Mouse (Mus musculus): ENCODE results near the gene Knl1. TPM values are rescaled to one million over a fixed set of nuclear protein-coding genes. Genes with fewer than 3 reads are reported as not detected.
A peak's percentile ranks its signal among the peaks of the same experiment; 100 is the strongest.

The Knl1 gene
- total RNA-seq, 2 experiments from 2014 or later: 0.95 to 1.2 TPM

DNA sequence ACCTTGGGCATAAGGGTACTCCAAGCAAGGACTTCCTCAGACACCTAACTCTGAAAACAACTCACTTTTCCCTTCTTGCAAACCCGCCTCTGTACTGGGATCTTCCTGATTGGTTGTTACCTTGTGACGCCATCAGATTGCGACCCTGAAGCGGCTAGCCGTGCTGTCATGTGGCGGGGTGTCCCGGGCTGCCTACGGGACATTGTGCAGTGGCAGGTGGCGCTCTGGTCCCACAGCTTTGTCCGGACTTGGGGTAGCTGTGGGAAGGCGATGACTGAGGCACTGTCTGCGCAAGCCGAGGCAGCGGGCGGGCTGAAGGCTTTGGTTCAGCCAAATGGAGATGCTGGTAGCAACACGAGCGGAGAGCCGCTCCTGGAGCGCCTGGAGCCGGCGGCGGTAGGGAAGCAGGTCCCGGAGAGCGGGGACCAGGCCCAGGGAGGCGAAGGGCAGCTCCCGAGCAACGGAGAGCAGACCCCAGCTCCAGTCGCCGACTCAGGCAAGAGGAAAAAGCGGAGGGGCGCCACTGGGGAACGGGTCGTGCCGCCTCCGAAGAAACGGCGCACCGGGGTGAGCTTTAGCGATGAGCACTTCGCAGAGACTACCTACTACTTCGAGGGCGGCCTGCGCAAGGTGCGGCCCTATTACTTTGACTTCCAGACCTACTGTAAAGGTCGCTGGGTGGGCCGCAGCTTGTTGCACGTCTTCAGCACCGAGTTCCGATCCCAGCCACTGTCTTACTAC, 12.1 kb upstream of the Knl1 start, which contains the start of gene Rpusd2:
Gene Rpusd2, plus strand, starts transcription at position 135 of the 741 bp plus-strand sequence.
- peak; percentile 91 to 94 for DNase-seq (ENCODE audit: low spot score in 2 of 2)

GRCm38 (mm10) chr2:119035397-119035745, 11.5 kb upstream of the Knl1 start:
- DNase-seq (ENCODE audit: low spot score in 2 of 2): no peak

DNA sequence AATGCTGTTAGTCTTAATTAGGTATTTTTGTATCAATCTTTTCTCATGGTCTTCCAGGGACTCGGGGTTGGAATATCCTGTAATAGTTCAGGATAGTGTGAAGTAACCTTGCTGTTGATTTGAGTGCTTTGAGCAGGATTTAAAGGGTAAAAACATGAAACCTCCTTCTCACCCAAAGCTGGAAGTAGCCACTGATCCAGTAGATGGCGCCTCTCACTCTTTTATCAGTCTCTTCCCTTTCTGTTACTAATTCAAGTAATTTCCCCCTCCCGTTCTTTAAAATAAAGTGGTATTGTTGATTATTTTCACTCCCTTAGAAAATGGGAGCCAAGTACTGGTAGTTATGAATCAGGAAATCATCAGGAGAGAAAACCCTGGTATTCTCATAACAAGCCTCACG, 6.0 kb upstream of the Knl1 start:
- DNase-seq (ENCODE audit: low spot score in 2 of 2): peak in 1 of 2 experiments; percentile 49

- DNase-seq (ENCODE audit: low spot score in 2 of 2): no peak
Observed at GRCm38 (mm10) chr2:119045163-119045562, 1.8 kb upstream of the Knl1 start.

DNA sequence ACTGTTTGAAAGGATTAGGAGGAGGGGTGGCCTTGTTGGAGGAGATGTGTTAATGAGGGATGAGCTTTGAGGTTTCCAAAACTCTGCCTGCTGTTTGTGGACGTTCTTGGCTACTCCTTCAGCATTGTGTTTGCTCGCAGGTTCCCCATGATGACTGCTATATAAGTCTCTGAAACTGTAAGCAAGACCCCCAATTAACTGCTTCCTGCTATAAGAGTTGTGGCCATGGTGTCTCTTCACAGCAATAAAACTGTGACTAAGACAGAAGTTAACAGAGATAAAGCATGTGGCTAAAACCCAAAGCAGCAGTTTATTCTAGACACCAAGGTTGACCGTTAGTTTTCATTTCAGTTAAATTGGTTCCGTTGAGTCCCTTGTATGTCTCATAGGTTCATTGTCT, 930 bp downstream of the Knl1 start:
- DNase-seq (ENCODE audit: low spot score in 2 of 2): no peak

DNA sequence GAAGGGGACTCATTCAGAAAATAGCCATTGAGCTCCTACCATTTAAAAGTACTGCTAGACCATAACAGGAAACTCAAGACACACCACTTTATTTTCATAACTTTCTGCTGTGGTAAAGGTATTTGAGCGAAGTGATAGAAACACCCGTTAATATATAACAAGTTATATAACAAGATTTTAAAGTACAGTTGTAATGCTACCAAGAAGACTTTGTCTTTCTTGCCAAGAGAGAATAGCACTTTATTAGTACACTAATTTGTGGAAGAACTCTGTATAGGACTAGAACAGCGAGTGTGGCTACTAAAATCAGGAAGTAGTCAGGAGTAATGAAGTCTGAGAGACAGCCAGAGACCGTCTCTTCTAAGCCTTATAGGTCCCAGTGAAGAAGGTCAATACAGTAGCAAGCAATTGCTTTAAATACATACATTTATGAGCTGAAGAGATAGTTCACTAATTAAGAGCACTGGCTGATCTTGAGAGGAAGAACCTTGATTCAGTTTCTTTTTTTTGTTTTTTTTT, 3.3 kb downstream of the Knl1 start:
- no peak for DNase-seq (ENCODE audit: low spot score in 2 of 2)

GRCm38 (mm10) chr2:119060139-119060538, 13.2 kb downstream of the Knl1 start:
- no peak for DNase-seq (ENCODE audit: low spot score in 2 of 2)

- no peak for DNase-seq (ENCODE audit: low spot score in 2 of 2)
Observed at GRCm38 (mm10) chr2:119072397-119072796, 25.5 kb downstream of the Knl1 start.

DNA sequence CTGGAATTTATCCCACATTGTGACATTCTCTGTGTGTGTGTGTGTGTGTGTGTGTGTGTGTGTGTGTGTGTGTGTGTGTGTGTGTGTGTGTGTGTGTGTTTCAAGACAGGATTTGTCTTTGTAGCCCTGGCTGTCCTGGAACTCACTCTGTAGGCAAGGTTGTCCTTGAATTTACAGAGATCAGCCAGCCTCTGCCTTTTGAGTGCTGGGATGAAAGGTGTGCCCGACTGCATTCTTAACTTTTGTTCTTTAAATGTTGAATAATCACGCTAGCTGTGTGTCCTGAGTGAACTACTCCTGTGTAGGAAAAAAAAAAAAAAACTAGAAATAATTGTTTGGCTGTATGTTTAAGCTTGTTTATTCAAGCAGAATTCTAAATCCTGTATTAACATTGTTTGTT, 39.2 kb downstream of the Knl1 start:
- no peak for DNase-seq (ENCODE audit: low spot score in 2 of 2)

DNA sequence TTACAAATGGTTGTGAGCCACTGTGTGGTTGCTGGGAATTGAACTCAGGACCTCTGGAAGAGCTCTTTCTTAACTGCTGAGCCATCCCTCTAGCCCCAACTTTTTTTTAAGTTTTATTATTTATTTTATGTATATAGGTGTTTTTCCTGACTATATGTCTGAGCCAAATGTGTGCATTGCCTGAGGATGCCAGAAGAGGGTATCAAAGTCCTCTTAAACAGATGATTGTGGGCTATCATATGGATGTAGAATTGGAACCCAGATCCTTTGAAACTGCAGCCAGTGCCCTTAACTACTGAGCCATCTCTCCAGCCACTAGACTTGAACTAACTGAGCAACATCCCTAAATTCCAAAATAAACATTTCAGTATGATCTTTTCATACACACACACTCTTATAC, 54.6 kb downstream of the Knl1 start:
- DNase-seq (ENCODE audit: low spot score in 2 of 2): no peak

- no peak for DNase-seq (ENCODE audit: low spot score in 2 of 2)
Observed at GRCm38 (mm10) chr2:119106583-119106982, 59.7 kb downstream of the Knl1 start.

- no peak for DNase-seq (ENCODE audit: low spot score in 2 of 2)
Observed at GRCm38 (mm10) chr2:119108554-119108953, 61.6 kb downstream of the Knl1 start.

DNA sequence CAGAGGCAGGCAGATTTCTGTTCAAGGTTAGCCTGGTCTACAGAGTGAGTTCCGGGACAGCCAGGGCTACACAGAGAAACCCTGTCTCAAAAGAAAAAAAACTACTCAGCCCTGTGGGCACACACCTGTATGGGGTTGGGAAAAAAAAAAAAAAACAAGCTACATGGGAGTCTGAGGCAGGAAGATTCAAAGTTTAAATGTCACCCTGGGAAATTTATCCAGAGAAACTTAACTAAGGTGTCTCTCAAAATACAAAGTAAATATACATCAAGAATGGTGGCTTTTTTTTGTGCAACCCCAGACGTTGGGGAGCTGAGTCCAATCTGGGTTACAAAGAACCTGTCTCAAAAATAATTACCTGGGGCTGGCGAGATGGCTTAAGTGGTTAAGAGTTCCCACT, 64.1 kb downstream of the Knl1 start:
- DNase-seq (ENCODE audit: low spot score in 2 of 2): no peak

DNA sequence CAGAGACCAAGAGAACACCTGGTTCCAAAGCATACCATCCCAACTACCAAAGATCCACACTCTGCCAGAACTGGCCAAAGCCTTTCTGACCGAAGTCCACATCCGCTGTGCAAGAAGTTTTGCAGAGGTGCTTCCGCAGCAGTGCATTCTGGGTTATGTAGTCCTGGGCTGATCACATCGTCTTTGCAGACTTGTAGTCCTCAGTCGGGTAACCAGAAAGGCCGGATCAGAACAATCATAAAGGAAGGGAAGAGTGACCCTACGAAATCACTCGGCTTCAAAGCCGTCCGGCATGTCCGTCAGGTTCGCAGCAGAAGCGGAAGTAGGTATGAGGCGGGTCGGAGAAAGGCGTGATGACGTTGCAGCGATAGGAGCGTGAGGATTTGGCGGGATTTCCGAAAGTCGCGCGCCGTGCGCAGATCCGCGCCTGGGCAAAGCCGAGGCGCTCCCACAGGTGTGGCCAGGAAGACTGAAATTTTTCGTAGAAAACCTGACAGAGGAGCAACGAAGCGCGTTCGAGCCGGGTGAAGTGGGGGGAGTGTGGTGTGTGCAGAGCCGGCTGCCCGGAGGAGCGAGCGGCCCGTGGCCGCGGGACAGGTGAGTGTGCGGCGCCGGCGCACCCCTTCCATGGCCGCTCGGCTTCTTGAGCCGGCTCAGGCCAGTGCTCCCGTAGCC, 65.7 kb downstream of the Knl1 start, which contains the start of gene Rad51:
Gene Rad51, plus strand, starts transcription at position 356 of the 675 bp plus-strand sequence.
- peak; percentile 88 to 92 for DNase-seq (ENCODE audit: low spot score in 2 of 2)

DNA sequence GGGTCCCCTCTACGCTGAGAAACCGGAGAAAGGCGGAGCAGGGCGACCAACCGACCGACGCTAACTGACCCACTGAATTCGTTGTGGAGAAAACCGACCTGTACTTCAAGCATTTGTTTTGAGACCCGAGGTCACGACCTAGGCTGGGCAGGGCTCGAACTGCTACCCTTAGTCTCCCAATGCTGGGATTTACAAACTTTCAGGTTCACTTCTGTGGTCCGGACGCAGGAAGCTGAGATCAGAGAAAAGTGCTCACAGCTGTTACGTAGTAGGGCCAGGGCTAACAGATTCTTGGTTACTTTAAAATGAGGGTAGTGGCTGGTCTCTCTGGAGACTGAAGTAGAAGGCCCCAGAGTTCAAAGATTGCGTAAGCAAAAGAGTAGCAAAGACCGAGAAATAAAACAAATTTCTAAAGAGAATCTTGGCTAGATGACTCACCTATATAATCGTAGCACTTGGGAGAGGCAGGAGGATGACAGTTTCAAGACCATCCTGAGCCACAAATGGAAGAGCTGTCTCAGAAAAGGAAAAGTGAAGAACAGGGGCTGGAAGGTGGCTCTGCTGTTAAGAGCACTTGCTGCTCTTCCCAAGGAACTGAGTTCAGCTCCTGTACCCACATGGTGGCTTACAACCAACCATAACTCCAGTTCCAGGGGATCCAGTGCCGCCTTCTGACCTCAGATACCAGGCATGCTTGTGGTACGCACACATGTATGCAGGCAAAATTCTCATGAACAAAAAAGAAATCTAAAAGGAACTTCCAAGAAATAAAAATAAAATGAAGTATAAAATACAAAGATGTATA, 66.4 kb downstream of the Knl1 start:
- DNase-seq (ENCODE audit: low spot score in 2 of 2): no peak

DNA sequence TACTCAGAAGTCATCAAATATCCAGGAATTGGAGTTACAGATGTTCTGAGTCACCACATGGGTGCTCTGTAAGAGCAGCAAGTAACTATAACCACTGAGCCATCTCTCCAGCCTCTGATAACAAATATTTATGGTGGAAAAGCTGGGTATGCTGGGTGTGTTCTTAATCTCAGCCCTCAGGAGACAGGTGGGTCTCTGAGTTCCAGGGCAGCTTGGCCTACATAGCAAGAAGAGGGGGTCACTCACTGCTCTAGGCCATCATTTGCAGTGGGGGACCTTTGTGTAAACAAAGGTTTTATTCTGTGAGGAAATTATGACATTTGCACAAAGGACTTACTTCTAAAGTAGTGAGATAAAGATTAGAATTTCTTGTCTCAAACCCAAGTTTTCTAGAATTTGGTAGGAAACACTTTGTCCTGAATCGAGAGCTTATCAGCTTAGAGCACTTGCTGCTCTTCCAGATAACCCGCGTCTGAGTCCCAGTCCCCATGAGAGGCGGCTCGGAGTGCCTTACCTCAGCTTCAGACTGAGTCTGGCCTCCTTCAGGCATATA, 89.5 kb downstream of the Knl1 start:
- no peak for DNase-seq (ENCODE audit: low spot score in 2 of 2)

- no peak for DNase-seq (ENCODE audit: low spot score in 2 of 2)
Observed at GRCm38 (mm10) chr2:119145199-119145598, 98.3 kb downstream of the Knl1 start.

DNA sequence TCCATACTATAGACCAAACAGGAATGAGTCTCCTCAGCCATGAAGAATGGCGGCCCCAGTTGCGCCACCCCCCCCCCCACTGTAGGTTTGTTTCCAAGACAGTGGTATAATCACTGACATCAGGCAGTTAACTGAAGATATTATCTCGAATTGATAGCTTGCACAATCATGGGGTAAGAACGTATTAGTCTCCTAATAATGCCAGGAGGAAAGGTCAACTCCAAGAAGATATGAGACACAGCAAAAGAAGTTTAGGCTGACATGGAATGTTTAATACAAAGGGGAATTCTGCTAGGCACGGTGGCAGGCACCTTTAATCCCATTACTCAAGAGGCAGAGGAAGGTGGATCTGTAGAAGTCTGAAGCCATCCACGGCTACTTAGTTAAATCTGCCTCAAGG, 99.5 kb downstream of the Knl1 start:
- DNase-seq (ENCODE audit: low spot score in 2 of 2): no peak

DNA sequence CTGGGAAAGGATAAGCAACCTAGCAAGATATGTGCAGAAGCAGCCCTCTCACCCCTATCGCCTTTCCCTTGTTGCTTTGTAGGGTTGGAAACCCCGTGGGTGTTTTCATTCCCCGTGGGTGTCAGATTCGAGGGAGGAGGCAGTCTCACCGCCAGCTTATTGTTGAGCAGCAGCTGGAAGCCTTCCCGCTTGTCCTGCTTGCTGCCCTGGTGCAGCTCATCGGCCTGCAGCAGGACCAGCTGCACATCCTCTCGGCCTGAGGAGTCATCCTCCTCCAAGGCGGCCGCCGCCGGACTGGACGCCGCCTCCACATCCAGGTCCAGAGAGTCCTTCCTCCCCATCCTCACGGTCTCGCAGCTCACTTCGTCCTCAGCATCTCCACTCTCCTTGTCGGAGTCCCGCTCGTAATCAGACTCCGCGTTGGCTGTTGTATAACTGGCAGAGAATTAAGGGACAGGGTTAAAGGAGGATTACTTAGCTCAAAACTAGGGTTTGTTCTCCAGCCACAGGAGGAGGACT, 100.3 kb downstream of the Knl1 start:
- no peak for DNase-seq (ENCODE audit: low spot score in 2 of 2)

GRCm38 (mm10) chr2:119147775-119148174, 100.9 kb downstream of the Knl1 start:
- no peak for DNase-seq (ENCODE audit: low spot score in 2 of 2)

DNA sequence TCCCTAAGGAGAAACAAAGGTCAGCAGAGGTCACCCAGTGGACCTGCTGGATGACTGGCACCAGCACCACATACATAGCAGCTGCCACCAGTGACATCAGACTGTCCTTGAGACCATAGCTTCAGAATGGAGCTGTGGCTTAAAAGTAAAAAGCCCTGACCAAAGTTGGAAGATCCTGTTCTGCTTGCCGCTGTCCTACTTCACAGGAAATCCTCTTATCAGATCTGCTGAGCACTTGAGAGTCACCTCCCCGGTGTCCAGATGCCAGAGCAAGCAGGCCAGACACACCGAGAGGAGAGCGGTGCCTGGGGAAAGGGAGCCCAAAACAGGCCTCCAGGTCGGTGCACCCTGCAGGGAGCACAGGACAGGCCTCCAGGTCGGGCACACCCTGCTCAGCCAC, 105.3 kb downstream of the Knl1 start:
- DNase-seq (ENCODE audit: low spot score in 2 of 2): no peak

Measured in layer of hippocampus, postnatal 14 days (tissue).